Mouse (Mus musculus): ENCODE data around the gene Gm2075. TPM values are rescaled to one million over a fixed set of nuclear protein-coding genes. Genes with fewer than 3 reads are reported as not detected.

Gm2075 gene
- total RNA-seq, 1 experiment = not detected

Other genes starting within 250 kb of the Gm2075 start
- 0.36 and 0.48 TPM in 2 replicates for gene Gm21319, start 236.1 kb upstream of the Gm2075 start, total RNA-seq (2012; rRNA removed)
- gene Gm21936, start 216.3 kb upstream of the Gm2075 start, total RNA-seq (2012; rRNA removed) = 8.9 and 15.6 TPM in 2 replicates
- gene BB287469, start 195.3 kb upstream of the Gm2075 start, total RNA-seq (2012; rRNA removed) = 2.5 and 2.8 TPM in 2 replicates
- gene Gm2001, start 169.5 kb upstream of the Gm2075 start, total RNA-seq (2012; rRNA removed) = not detected in 2 replicates
- 38.6 and 44.0 TPM in 2 replicates for gene Gm2016, start 137.8 kb upstream of the Gm2075 start, total RNA-seq (2012; rRNA removed)
- gene Gm2022, start 116.5 kb upstream of the Gm2075 start, total RNA-seq (2012; rRNA removed) = 28.2 and 44.4 TPM in 2 replicates
- 1.4 and 1.7 TPM in 2 replicates for gene Gm2035, start 92.0 kb upstream of the Gm2075 start, total RNA-seq (2012; rRNA removed)
- gene Gm2042, start 57.8 kb upstream of the Gm2075 start, total RNA-seq (2012; rRNA removed) = 0.26 TPM in 1 of 2 replicates, not detected in the other
- gene Gm6803, start 6.9 kb downstream of the Gm2075 start, total RNA-seq (2012; rRNA removed) = not detected in 2 replicates
- gene Gm2056, start 15.2 kb downstream of the Gm2075 start, total RNA-seq (2012; rRNA removed) = 3.2 and 3.3 TPM in 2 replicates
- gene Gm16368, start 71.8 kb downstream of the Gm2075 start, total RNA-seq (2012; rRNA removed) = 3.9 and 5.3 TPM in 2 replicates
- gene Gm10436, start 170.3 kb downstream of the Gm2075 start, total RNA-seq (2012; rRNA removed) = 0.42 TPM in 1 of 2 replicates, not detected in the other
- 107 and 141 TPM in 2 replicates for gene Gm8332, start 238.3 kb downstream of the Gm2075 start, total RNA-seq (2012; rRNA removed)